Mouse (Mus musculus) left cerebral cortex, postnatal 14 days (tissue): ENCODE data around the gene Spock1. TPM values are rescaled to one million over a fixed set of nuclear protein-coding genes. Genes with fewer than 3 reads are reported as not detected.
A peak's percentile ranks its signal among the peaks of the same experiment; 100 is the strongest.

ENCODE experiments used
- DNase-seq, 2 experiments: peaks; one replicate each; pipeline ENCODE4 v3.0.0; 2021 to 2022; ENCODE audit warnings: low spot score in 2 of 2, mixed read lengths in 1 of 2
- intact Hi-C: fragments of 180-260 bp; cut with DNase I; formaldehyde crosslinking; loops from one replicate; pipeline ENCODE4 v1.15.1; 2025
- total RNA-seq, 2 experiments: library from RNA; stranded (reverse); gene quantifications; 2 replicates each; pipeline ENCODE4 v1.2.3; 2021

Gene Spock1
- total RNA-seq, 2 experiments from 2014 or later: 297 to 320 TPM

GRCm38 (mm10) chr13:57876966-57877365 is 31.2 kb downstream of the Spock1 start:
- no peak for DNase-seq
- intact Hi-C loops: no loop called here

- intact Hi-C loops: no loop called here
Observed at GRCm38 (mm10) chr13:57870058-57870457, 38.1 kb downstream of the Spock1 start.

GRCm38 (mm10) chr13:57867586-57867985 is 40.5 kb downstream of the Spock1 start:
- intact Hi-C loops: no loop called here
- DNase-seq: no peak

More at GRCm38 (mm10) chr13:57870058-57870457, 38.1 kb downstream of the Spock1 start:
- DNase-seq: peak in 1 of 2 experiments; percentile 52

- DNase-seq: no peak
Observed at GRCm38 (mm10) chr13:57865029-57865428, 43.1 kb downstream of the Spock1 start.

GRCm38 (mm10) chr13:57858491-57858890 is 49.6 kb downstream of the Spock1 start:
- DNase-seq: no peak
- intact Hi-C loops: no loop called here

More at GRCm38 (mm10) chr13:57865029-57865428, 43.1 kb downstream of the Spock1 start:
- intact Hi-C loops: no loop called here

- DNase-seq: no peak
- intact Hi-C loops: no loop called here
Observed at GRCm38 (mm10) chr13:57857016-57857415, 51.1 kb downstream of the Spock1 start.

- intact Hi-C loops: no loop called here
Observed at GRCm38 (mm10) chr13:57856311-57856853, 51.8 kb downstream of the Spock1 start.

GRCm38 (mm10) chr13:57855766-57856165 is 52.4 kb downstream of the Spock1 start:
- no peak for DNase-seq
- intact Hi-C loops: no loop called here

More at GRCm38 (mm10) chr13:57856311-57856853, 51.8 kb downstream of the Spock1 start:
- no peak for DNase-seq

- intact Hi-C loops: no loop called here
- DNase-seq: no peak
Observed at GRCm38 (mm10) chr13:57854416-57854815, 53.7 kb downstream of the Spock1 start.

GRCm38 (mm10) chr13:57853621-57854020 is 54.5 kb downstream of the Spock1 start:
- DNase-seq: no peak
- intact Hi-C loops: no loop called here

GRCm38 (mm10) chr13:57853156-57853555 is 55.0 kb downstream of the Spock1 start:
- DNase-seq: no peak

GRCm38 (mm10) chr13:57848931-57849330 is 59.2 kb downstream of the Spock1 start:
- DNase-seq: no peak
- intact Hi-C loops: loop anchor here (5.0 kb wide), 1 partner anchor 53 kb away; no protein-coding TSS in a partner anchor

More at GRCm38 (mm10) chr13:57853156-57853555, 55.0 kb downstream of the Spock1 start:
- intact Hi-C loops: no loop called here

- intact Hi-C loops: loop anchor here (5.0 kb wide), 1 partner anchor 55 kb away; no protein-coding TSS in a partner anchor
- DNase-seq: no peak
Observed at GRCm38 (mm10) chr13:57847101-57847500, 61.0 kb downstream of the Spock1 start.

- intact Hi-C loops: loop anchor here (5.0 kb wide), 1 partner anchor 56 kb away; no protein-coding TSS in a partner anchor
- peak; percentile 44 to 57 for DNase-seq
Observed at GRCm38 (mm10) chr13:57846468-57846867, 61.7 kb downstream of the Spock1 start.

GRCm38 (mm10) chr13:57841141-57841848 is 66.8 kb downstream of the Spock1 start:
- intact Hi-C loops: no loop called here
- DNase-seq: no peak

GRCm38 (mm10) chr13:57837691-57838437 is 70.3 kb downstream of the Spock1 start:
- DNase-seq: peak; percentile 55 to 77
- intact Hi-C loops: loop anchor here (5.0 kb wide), 1 partner anchor 54 kb away; no protein-coding TSS in a partner anchor

- DNase-seq: no peak
- intact Hi-C loops: no loop called here
Observed at GRCm38 (mm10) chr13:57831374-57832163, 76.6 kb downstream of the Spock1 start.

- no peak for DNase-seq
- intact Hi-C loops: no loop called here
Observed at GRCm38 (mm10) chr13:57830896-57831295, 77.2 kb downstream of the Spock1 start.

- no peak for DNase-seq
- intact Hi-C loops: no loop called here
Observed at GRCm38 (mm10) chr13:57830091-57830490, 78.0 kb downstream of the Spock1 start.
